Mouse (Mus musculus) MEL (cell line): ENCODE data around the gene Cwh43. TPM values are rescaled to one million over a fixed set of nuclear protein-coding genes. Genes with fewer than 3 reads are reported as not detected.

Source experiments
- DNase-seq: peaks from one replicate; pipeline ENCODE4 v3.0.0; 2011; ENCODE audit warnings: low read depth, low spot score
- H3K27ac ChIP-seq: 2 replicates; pipeline ENCODE4 v1.5.1; 2012; ENCODE audit warnings: low read depth, mild to moderate bottlenecking, control low read depth, low read length, moderate library complexity; ENCODE audit not compliant: control insufficient read depth
- H3K27me3 ChIP-seq, 2 experiments: fragments of 150-350 bp in 1 of 2; sonication (generic) in 1 of 2; 2 replicates each; pipeline ENCODE4 v1.6.1; 2012; ENCODE audit warnings: low read length in 2 of 2, mild to moderate bottlenecking in 2 of 2, improper control_type of control experiment in 1 of 2, moderate library complexity in 1 of 2; ENCODE audit not compliant: insufficient read depth in 2 of 2, control insufficient read depth in 1 of 2
- H3K36me3 ChIP-seq, 2 experiments: 2 replicates each; pipeline ENCODE4 v1.6.1; 2012 to 2014; ENCODE audit warnings: low read length in 2 of 2, improper control_type of control experiment in 1 of 2, inconsistent platforms in 1 of 2, mild to moderate bottlenecking in 1 of 2; ENCODE audit not compliant: insufficient read depth in 2 of 2, control insufficient read depth in 1 of 2
- H3K4me1 ChIP-seq, 2 experiments: fragments of 150-350 bp in 1 of 2; sonication (generic) in 1 of 2; 2 replicates each; pipeline ENCODE4 v1.6.1; 2012; ENCODE audit warnings: low read length in 2 of 2, improper control_type of control experiment in 1 of 2, mild to moderate bottlenecking in 1 of 2; ENCODE audit not compliant: insufficient read depth in 2 of 2, control insufficient read depth in 1 of 2
- H3K4me3 ChIP-seq, 2 experiments: fragments of 150-350 bp in 1 of 2; sonication (generic) in 1 of 2; 2 replicates each; pipeline ENCODE4 v1.5.1; 2012; ENCODE audit warnings: low read depth in 2 of 2, low read length in 2 of 2, mild to moderate bottlenecking in 2 of 2, moderate library complexity in 2 of 2, control low read depth in 1 of 2, improper control_type of control experiment in 1 of 2; ENCODE audit not compliant: control insufficient read depth in 1 of 2, insufficient read depth in 1 of 2
- H3K79me2 ChIP-seq: 2 replicates; pipeline ENCODE4 v1.6.1; 2012; ENCODE audit warnings: mild to moderate bottlenecking, low read length, moderate library complexity; ENCODE audit not compliant: control insufficient read depth, poor library complexity, insufficient read depth
- H3K9ac ChIP-seq: 2 replicates; pipeline ENCODE4 v1.6.1; 2012; ENCODE audit warnings: low read depth, mild to moderate bottlenecking, control low read depth, low read length, moderate library complexity; ENCODE audit not compliant: control insufficient read depth, poor library complexity, severe bottlenecking
- H3K9me3 ChIP-seq: fragments of 150-350 bp; sonication (generic); replicated peaks from 2 replicates; pipeline ENCODE4 v1.6.1; 2012; ENCODE audit warnings: mild to moderate bottlenecking, low read length, improper control_type of control experiment, moderate library complexity; ENCODE audit not compliant: insufficient read depth
- BHLHE40 ChIP-seq: IDR thresholded peaks from 2 replicates; pipeline ENCODE4 v1.6.1; 2012; ENCODE audit warnings: low read depth, mild to moderate bottlenecking, inconsistent platforms, low read length, improper control_type of control experiment, borderline replicate concordance
- KAT2A ChIP-seq: conservative IDR thresholded peaks from 2 replicates; pipeline ENCODE4 v1.6.1; 2012; ENCODE audit warnings: low read depth, low read length, improper control_type of control experiment, inconsistent platforms
- MAZ ChIP-seq: IDR thresholded peaks from 2 replicates; pipeline ENCODE4 v1.6.1; 2012; ENCODE audit warnings: low read depth, mild to moderate bottlenecking, inconsistent platforms, low read length, improper control_type of control experiment
- MXI1 ChIP-seq: IDR thresholded peaks from 2 replicates; pipeline ENCODE4 v1.6.1; 2011; ENCODE audit warnings: mild to moderate bottlenecking, low read depth, low read length, improper control_type of control experiment
- MYB ChIP-seq: IDR thresholded peaks from 2 replicates; pipeline ENCODE4 v1.6.1; 2011; ENCODE audit warnings: mild to moderate bottlenecking, low read depth, low read length, improper control_type of control experiment
- NRF1 ChIP-seq: IDR thresholded peaks from 2 replicates; pipeline ENCODE4 v1.6.1; 2014; ENCODE audit warnings: low read depth, mild to moderate bottlenecking, inconsistent platforms, low read length, improper control_type of control experiment, moderate library complexity; ENCODE audit not compliant: poor library complexity, insufficient read depth, severe bottlenecking
- POLR2AphosphoS2 ChIP-seq: IDR thresholded peaks from 2 replicates; pipeline ENCODE4 v1.6.1; 2011; ENCODE audit warnings: low read length, improper control_type of control experiment
- RAD21 ChIP-seq: IDR thresholded peaks from 2 replicates; pipeline ENCODE4 v1.6.1; 2011; ENCODE audit warnings: mild to moderate bottlenecking, low read depth, low read length, improper control_type of control experiment
- SIN3A ChIP-seq: IDR thresholded peaks from 2 replicates; pipeline ENCODE4 v1.6.1; 2012; ENCODE audit warnings: low read length, improper control_type of control experiment, inconsistent platforms
- SMC3 ChIP-seq: IDR thresholded peaks from 2 replicates; pipeline ENCODE4 v1.6.1; 2011; ENCODE audit warnings: low read depth, low read length, improper control_type of control experiment
- UBTF ChIP-seq: IDR thresholded peaks from 2 replicates; pipeline ENCODE4 v1.6.1; 2012; ENCODE audit warnings: low read depth, mild to moderate bottlenecking, inconsistent platforms, low read length, improper control_type of control experiment, moderate library complexity, borderline replicate concordance; ENCODE audit not compliant: insufficient read depth
- USF2 ChIP-seq, 2 experiments: IDR thresholded peaks; 2 replicates each; pipeline ENCODE4 v1.6.1; 2011 to 2012; ENCODE audit warnings: improper control_type of control experiment in 2 of 2, low read length in 2 of 2, borderline replicate concordance in 1 of 2, inconsistent platforms in 1 of 2, low read depth in 1 of 2, mild to moderate bottlenecking in 1 of 2; ENCODE audit not compliant: insufficient read depth in 1 of 2
- ZNF384 ChIP-seq: IDR thresholded peaks from 2 replicates; pipeline ENCODE4 v1.6.1; 2012; ENCODE audit warnings: low read depth, mild to moderate bottlenecking, inconsistent platforms, low read length, improper control_type of control experiment
- polyA plus RNA-seq, 2 experiments: library from polyadenylated mRNA; stranded (reverse) in 1 of 2; unstranded in 1 of 2; fragments of >175 nt in 1 of 2; fragments of >200 nt in 1 of 2; gene quantifications; 2 replicates each; pipeline versions ENCODE4 v1.2.1 to v1.2.4; 2012; ENCODE audit warnings: low replicate concordance in 2 of 2, low read depth in 1 of 2; ENCODE audit not compliant: insufficient read length in 2 of 2, insufficient read depth in 1 of 2, missing spikeins in 1 of 2
- total RNA-seq: library from RNA; depleted of rRNA; stranded (reverse); fragments of 300-350 nt; gene quantifications from 2 replicates; pipeline ENCODE4 v1.2.3, GENCODE M21; 2012; rRNA removed

Gene Cwh43
- total and polyA plus RNA-seq, 3 experiments, result not detected

DNA sequence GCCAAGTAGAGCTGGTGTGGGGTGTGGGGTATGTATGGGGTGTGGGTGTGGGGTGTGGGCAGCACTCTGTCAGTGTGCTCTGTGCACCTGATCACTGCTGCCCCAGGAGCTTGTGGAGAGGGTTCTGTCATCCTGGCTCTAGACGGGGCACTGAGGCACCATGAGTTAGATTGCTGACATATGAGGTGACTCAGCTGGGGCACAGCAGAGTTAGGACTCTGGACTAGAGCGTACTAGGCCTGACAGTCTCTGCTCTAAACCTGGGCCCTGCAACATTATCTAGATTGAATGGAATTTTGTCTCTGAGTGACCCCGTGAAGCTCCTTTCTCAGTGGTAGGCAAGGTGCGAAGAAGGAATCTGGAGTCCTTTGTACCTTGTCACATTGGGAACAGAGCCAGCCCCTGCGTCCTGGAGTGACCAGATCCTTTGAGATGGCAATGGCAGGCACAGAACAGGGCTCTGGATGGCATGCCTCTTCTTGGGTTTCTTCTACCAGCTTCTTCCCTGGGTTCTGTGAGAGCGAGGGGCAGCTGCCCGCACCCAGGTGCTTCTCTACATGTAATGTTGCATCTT lies 95.1 kb downstream of the Cwh43 start:
- H3K27ac ChIP-seq, result no peak overlapping the region
- peaks cover 2 to 3% of the 10 kb centered on the region in 2 experiments; a peak in 3 of 4 replicates for H3K4me1 ChIP-seq
- H3K79me2 ChIP-seq, result peaks cover 1% of the 10 kb centered on the region; the same call in 1 of the 2 replicates
- no peak for DNase-seq
- peaks cover 0 to 3% of the 10 kb centered on the region in 2 experiments; a peak in 2 of 4 replicates for H3K36me3 ChIP-seq
- no peaks in the 10 kb centered on the region for H3K27me3 ChIP-seq
- H3K9ac ChIP-seq, result no peak overlapping the region
- H3K9me3 ChIP-seq, result no peaks in the 10 kb centered on the region
- TF ChIP-seq UBTF (no peak), SMC3 (no peak), POLR2AphosphoS2 (no peak), SIN3A (no peak), MYB (no peak), MXI1 (no peak), ZNF384 (no peak), RAD21 (no peak)
- no peak overlapping the region for H3K4me3 ChIP-seq

DNA sequence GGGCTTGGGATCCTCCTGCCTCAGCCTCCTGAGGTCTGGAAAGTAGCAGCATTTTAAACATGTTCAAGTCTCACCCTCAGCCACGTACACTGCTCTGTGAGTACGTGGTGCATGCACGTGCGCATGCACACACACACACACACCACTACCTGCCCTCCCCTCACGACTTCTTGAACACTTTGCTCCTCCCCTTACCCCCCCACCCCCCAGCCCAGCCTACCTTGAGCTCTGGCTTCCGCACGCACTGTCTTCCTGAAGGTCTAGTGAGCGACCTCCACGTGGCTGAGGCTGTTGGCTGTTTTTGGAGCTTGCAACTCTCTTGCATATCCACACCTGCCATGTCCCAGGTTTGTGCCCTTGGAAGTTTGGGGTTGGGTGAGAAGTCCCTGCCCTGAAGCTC lies 96.5 kb downstream of the Cwh43 start:
- no peak overlapping the region for H3K9ac ChIP-seq

More for the DNA sequence above, 96.5 kb downstream of the Cwh43 start:
- TF ChIP-seq KAT2A (no peak), MAZ (no peak), NRF1 (no peak), BHLHE40 (no peak), USF2 (IDR thresholded peaks at IDR 0.05; ENCODE audit: borderline replicate concordance in 1 of 2, insufficient read depth in 1 of 2, low read depth in 1 of 2, low read length in 2 of 2) (no peak)
- no peak overlapping the region for H3K4me3 ChIP-seq
- H3K27ac ChIP-seq, result no peak overlapping the region
- H3K4me1 ChIP-seq, result no peaks in the 10 kb centered on the region
- H3K79me2 ChIP-seq, result no peaks in the 10 kb centered on the region; the same call in 1 of the 2 replicates
- H3K36me3 ChIP-seq, result no peaks in the 10 kb centered on the region
- H3K9me3 ChIP-seq, result no peaks in the 10 kb centered on the region
- no peak for DNase-seq
- H3K27me3 ChIP-seq, result no peaks in the 10 kb centered on the region

Other genes with a start within 250 kb of the Cwh43 start
- 18.8 and 21.5 TPM in 2 replicates for gene Fryl, start 149.5 kb upstream of the Cwh43 start, total RNA-seq
- 100 to 1,000 TPM in 1 of 2 experiments, 10 to 100 TPM in 1; 39.7 to 188 TPM for gene Fryl, start 149.5 kb upstream of the Cwh43 start, polyA plus RNA-seq
- gene Ociad1, start 113.3 kb upstream of the Cwh43 start, total RNA-seq, result 103 and 110 TPM in 2 replicates
- 100 to 1,000 TPM in 1 of 2 experiments, not detected in 1; 221 TPM for gene Ociad1, start 113.3 kb upstream of the Cwh43 start, polyA plus RNA-seq
- 2.7 and 3.9 TPM in 2 replicates for gene Ociad2, start 65.0 kb upstream of the Cwh43 start, total RNA-seq
- 10 to 100 TPM in 1 of 2 experiments, not detected in 1; 11.0 TPM for gene Ociad2, start 65.0 kb upstream of the Cwh43 start, polyA plus RNA-seq
- gene Dcun1d4, start 74.9 kb downstream of the Cwh43 start, total RNA-seq, result 7.6 and 9.2 TPM in 2 replicates
- gene Dcun1d4, start 74.9 kb downstream of the Cwh43 start, polyA plus RNA-seq, result 10 to 100 TPM in 1 of 2 experiments, not detected in 1; 10.0 TPM
- 0.82 and 1.1 TPM in 2 replicates for gene Lrrc66, start 226.5 kb downstream of the Cwh43 start, total RNA-seq
- 1 to 10 TPM in 1 of 2 experiments, not detected in 1; 1.1 TPM for gene Lrrc66, start 226.5 kb downstream of the Cwh43 start, polyA plus RNA-seq
- gene Sgcb, start 241.7 kb downstream of the Cwh43 start, total RNA-seq, result 3.6 and 4.1 TPM in 2 replicates
- 1 to 10 TPM in 1 of 2 experiments, not detected in 1; 8.4 TPM for gene Sgcb, start 241.7 kb downstream of the Cwh43 start, polyA plus RNA-seq
- not detected in 2 replicates for gene Spata18, start 245.3 kb downstream of the Cwh43 start, total RNA-seq
- not detected for gene Spata18, start 245.3 kb downstream of the Cwh43 start, polyA plus RNA-seq